Comparison of ENCODE assay signal across 9 mouse cellular contexts in genomic region chr9:107724796-107725195, GRCm38 (mm10). TPM values are rescaled to one million over a fixed set of nuclear protein-coding genes. Genes with fewer than 3 reads are reported as not detected.
A peak's percentile ranks its signal among the peaks of the same experiment; 100 is the strongest.
DNase-seq lines count a peak whose midpoint lies in the region; ATAC-seq and TF ChIP-seq lines count a peak whose summit lies in the region.
"Had no signal": no experiment of that assay in that cellular context is flagged by ENCODE, and none has a peak within 500 bp of the region (broad histone marks: within the 10 kb centered on the region; RNA-seq: fewer than 3 reads in every experiment).

No protein-coding gene starts in this region.

- H3K27ac ChIP-seq in lung, embryonic 14.5 days (ENCODE audit: low read depth): peak overlapping the region; percentile 78; the same call in 1 of the 2 replicates
- H3K27ac ChIP-seq in heart, postnatal 0 days (ENCODE audit: low read depth): peak overlapping the region; percentile 74

- no peak for TF ChIP-seq EP300 in heart, postnatal 0 days (IDR thresholded peaks at IDR 0.05; ENCODE audit: low read depth)

- H3K4me3 ChIP-seq in lung, embryonic 14.5 days (ENCODE audit: low read depth, low read length): no peak overlapping the region
- H3K4me3 ChIP-seq in heart, postnatal 0 days (ENCODE audit: low read depth, low read length): no peak overlapping the region
- H3K4me3 ChIP-seq: hindbrain, embryonic 15.5 days had no signal

- peak; percentile 96 for DNase-seq in heart, adult 11 months
- no peak for DNase-seq in heart, postnatal 4 days
- DNase-seq in lung, embryonic 14.5 days: no peak
- no peak for DNase-seq in lung, postnatal 4 days
- DNase-seq in heart, postnatal 0 days (ENCODE audit: low spot score): no peak
- no peak for DNase-seq in retina, embryonic 14.5 days (ENCODE audit: low spot score)

- TF ChIP-seq CTCF in lung, embryonic 14.5 days (IDR thresholded peaks at IDR 0.05; ENCODE audit: low read depth): no peak
- no peak for TF ChIP-seq CTCF in heart, postnatal 0 days (IDR thresholded peaks at IDR 0.05; ENCODE audit: low read depth)

- no peak for ATAC-seq in lung, embryonic 14.5 days (ENCODE audit: insufficient read depth)
- peak; percentile 50; the same call in 1 of the 2 replicates for ATAC-seq in heart, postnatal 0 days (ENCODE audit: insufficient read depth, low read depth)
- peak; percentile 29 for ATAC-seq in megakaryocyte progenitor cell, adult 5-6 weeks (replicated peaks; ENCODE audit: poor library complexity)
- no peak for ATAC-seq in megakaryocyte-erythroid progenitor cell, adult 5-6 weeks (replicated peaks; ENCODE audit: low FRiP score, low TSS enrichment, poor library complexity, severe bottlenecking)

- no peaks in the 10 kb centered on the region for H3K9me3 ChIP-seq in lung, embryonic 14.5 days (ENCODE audit: low read depth, low read length)
- no peaks in the 10 kb centered on the region for H3K9me3 ChIP-seq in heart, postnatal 0 days (replicated peaks; ENCODE audit: control insufficient read depth, low read length)
- H3K9me3 ChIP-seq: hindbrain, embryonic 15.5 days had no signal

- no peaks in the 10 kb centered on the region for H3K27me3 ChIP-seq in lung, embryonic 14.5 days (ENCODE audit: insufficient read depth, low read length)
- no peaks in the 10 kb centered on the region; the same call in 1 of the 2 replicates for H3K27me3 ChIP-seq in heart, postnatal 0 days (ENCODE audit: control insufficient read depth, insufficient read depth, low read length)
- H3K27me3 ChIP-seq: hindbrain, embryonic 15.5 days had no signal

- 96% methylated on average over 1 of the region's 1 CpGs for WGBS in lung, embryonic 14.5 days
- WGBS in heart, postnatal 0 days: 85% methylated on average over 1 of the region's 1 CpGs

- no peak overlapping the region for H3K9ac ChIP-seq in lung, embryonic 14.5 days
- H3K9ac ChIP-seq in heart, postnatal 0 days (replicated peaks; ENCODE audit: low read depth, low read length): no peak overlapping the region
- H3K9ac ChIP-seq: hindbrain, embryonic 15.5 days had no signal

- H3K36me3 ChIP-seq in lung, embryonic 14.5 days (ENCODE audit: insufficient read depth): no peaks in the 10 kb centered on the region
- H3K36me3 ChIP-seq in heart, postnatal 0 days (replicated peaks; ENCODE audit: control insufficient read depth, insufficient read depth, low read length): no peaks in the 10 kb centered on the region
- H3K36me3 ChIP-seq: hindbrain, embryonic 15.5 days had no signal

- H3K4me1 ChIP-seq in lung, embryonic 14.5 days (ENCODE audit: insufficient read depth): peaks cover 27% of the 10 kb centered on the region
- H3K4me1 ChIP-seq in heart, postnatal 0 days (ENCODE audit: control insufficient read depth, insufficient read depth): peaks cover 15% of the 10 kb centered on the region

- H3K4me2 ChIP-seq in lung, embryonic 14.5 days: no peak overlapping the region
- H3K4me2 ChIP-seq in heart, postnatal 0 days (ENCODE audit: low read depth, low read length): no peak overlapping the region

RNA-seq across cellular contexts. Expression of gene Sema3f, which starts 14.5 kb away (rescaled TPM):
- 10 to 100 TPM; 18.7 to 20.9 TPM for total RNA-seq in heart, postnatal 4 days (2021)
- polyA plus RNA-seq in lung, embryonic 14.5 days (2014; fragmentation: Nextera tagmentation; extraction: Ambion mirVana): 16.7 and 22.1 TPM in 2 replicates
- total RNA-seq in heart, postnatal 0 days (2014; rRNA removed; ENCODE audit: low replicate concordance): 38.4 and 59.5 TPM in 2 replicates
- polyA plus RNA-seq in heart, postnatal 0 days (2015; fragmentation: Nextera tagmentation; extraction: Ambion mirVana): 2.6 and 2.7 TPM in 2 replicates
- not detected in 2 replicates for total RNA-seq in megakaryocyte progenitor cell, adult 5-6 weeks (2015)
- total RNA-seq in megakaryocyte progenitor cell, adult 5-6 weeks (2017): 1.00 TPM in 1 of 2 replicates, not detected in the other
- 0.94 TPM in 1 of 2 replicates, not detected in the other for total RNA-seq in megakaryocyte-erythroid progenitor cell, adult 5-6 weeks (2014; fragmentation: Nextera tagmentation)
- not detected in 2 replicates for total RNA-seq in megakaryocyte-erythroid progenitor cell, adult 5-6 weeks (2017)

RNA-seq across cellular contexts. Expression of gene Gnat1, which starts 45.3 kb away (rescaled TPM):
- not detected for total RNA-seq in heart, postnatal 4 days (2021)
- polyA plus RNA-seq in lung, embryonic 14.5 days (2014; fragmentation: Nextera tagmentation; extraction: Ambion mirVana): 0.72 and 0.89 TPM in 2 replicates
- not detected in 2 replicates for total RNA-seq in heart, postnatal 0 days (2014; rRNA removed; ENCODE audit: low replicate concordance)
- polyA plus RNA-seq in heart, postnatal 0 days (2015; fragmentation: Nextera tagmentation; extraction: Ambion mirVana): 0.25 and 0.33 TPM in 2 replicates
- total RNA-seq in megakaryocyte progenitor cell, adult 5-6 weeks (2015): 0.12 TPM in 1 of 2 replicates, not detected in the other
- not detected in 2 replicates for total RNA-seq in megakaryocyte progenitor cell, adult 5-6 weeks (2017)
- total RNA-seq in megakaryocyte-erythroid progenitor cell, adult 5-6 weeks (2014; fragmentation: Nextera tagmentation): not detected in 2 replicates
- 5.3 TPM in 1 of 2 replicates, not detected in the other for total RNA-seq in megakaryocyte-erythroid progenitor cell, adult 5-6 weeks (2017)

RNA-seq across cellular contexts. Expression of gene Rbm5, which starts 46.0 kb away (rescaled TPM):
- total RNA-seq in heart, postnatal 4 days (2021): 10 to 100 TPM; 65.4 to 73.1 TPM
- polyA plus RNA-seq in lung, embryonic 14.5 days (2014; fragmentation: Nextera tagmentation; extraction: Ambion mirVana): 176 and 184 TPM in 2 replicates
- 53.5 and 90.6 TPM in 2 replicates for total RNA-seq in heart, postnatal 0 days (2014; rRNA removed; ENCODE audit: low replicate concordance)
- polyA plus RNA-seq in heart, postnatal 0 days (2015; fragmentation: Nextera tagmentation; extraction: Ambion mirVana): 81.7 and 88.9 TPM in 2 replicates
- 110 and 146 TPM in 2 replicates for total RNA-seq in megakaryocyte progenitor cell, adult 5-6 weeks (2015)
- total RNA-seq in megakaryocyte progenitor cell, adult 5-6 weeks (2017): 142 and 235 TPM in 2 replicates
- total RNA-seq in megakaryocyte-erythroid progenitor cell, adult 5-6 weeks (2014; fragmentation: Nextera tagmentation): 172 and 186 TPM in 2 replicates
- 236 and 244 TPM in 2 replicates for total RNA-seq in megakaryocyte-erythroid progenitor cell, adult 5-6 weeks (2017)

RNA-seq across cellular contexts. Expression of gene Slc38a3, which starts 55.5 kb away (rescaled TPM):
- total RNA-seq in heart, postnatal 4 days (2021): 1 to 10 TPM; 8.0 to 8.1 TPM
- polyA plus RNA-seq in lung, embryonic 14.5 days (2014; fragmentation: Nextera tagmentation; extraction: Ambion mirVana): 3.6 and 4.8 TPM in 2 replicates
- total RNA-seq in heart, postnatal 0 days (2014; rRNA removed; ENCODE audit: low replicate concordance): 8.9 and 16.9 TPM in 2 replicates
- polyA plus RNA-seq in heart, postnatal 0 days (2015; fragmentation: Nextera tagmentation; extraction: Ambion mirVana): 2.7 and 4.0 TPM in 2 replicates
- not detected in 2 replicates for total RNA-seq in megakaryocyte progenitor cell, adult 5-6 weeks (2015)
- not detected in 2 replicates for total RNA-seq in megakaryocyte progenitor cell, adult 5-6 weeks (2017)
- total RNA-seq in megakaryocyte-erythroid progenitor cell, adult 5-6 weeks (2014; fragmentation: Nextera tagmentation): not detected in 2 replicates
- total RNA-seq in megakaryocyte-erythroid progenitor cell, adult 5-6 weeks (2017): not detected in 2 replicates

Comparison
In these comparisons a context has a peak if more than half of its experiments do, and no peak if none do; other contexts are left out.
1. ATAC-seq: peak in heart, postnatal 0 days (single experiment) and megakaryocyte progenitor cell, adult 5-6 weeks (single experiment); none in lung, embryonic 14.5 days (single experiment) and megakaryocyte-erythroid progenitor cell, adult 5-6 weeks (single experiment).
2. RNA of gene Sema3f, which starts 14.5 kb away (total RNA-seq): 38.4 to 59.5 TPM in heart, postnatal 0 days and 18.7 to 20.9 TPM in heart, postnatal 4 days; 1.00 TPM in megakaryocyte progenitor cell, adult 5-6 weeks and 0.94 TPM in megakaryocyte-erythroid progenitor cell, adult 5-6 weeks; every median in the first group is over 4 times any median in the second.